Mouse (Mus musculus) lung, adult 2 months (tissue): ENCODE data around the gene Gtpbp2. TPM values are rescaled to one million over a fixed set of nuclear protein-coding genes. Genes with fewer than 3 reads are reported as not detected.

Source experiments
- DNase-seq: peaks from one replicate; pipeline ENCODE4 v3.0.0; 2022
- H3K4me1 ChIP-seq: fragments of 200-500 bp; 2 replicates; pipeline ENCODE4 v1.6.1; 2011; ENCODE audit warnings: low read length; ENCODE audit not compliant: control insufficient read depth, insufficient read depth
- H3K4me3 ChIP-seq: fragments of 200-500 bp; replicated peaks from 2 replicates; pipeline ENCODE3; 2011; ENCODE audit warnings: low read depth, mild to moderate bottlenecking, control low read depth, low read length; ENCODE audit errors: extremely low read depth
- CTCF ChIP-seq: fragments of 200-500 bp; IDR thresholded peaks from 2 replicates; pipeline ENCODE4 v1.5.1; 2011; ENCODE audit warnings: mild to moderate bottlenecking, low read length, control low read depth; ENCODE audit not compliant: insufficient read depth
- POLR2A ChIP-seq: fragments of 200-500 bp; IDR thresholded peaks from 2 replicates; pipeline ENCODE4 v1.6.1; 2011; ENCODE audit warnings: low read depth, mild to moderate bottlenecking, control low read depth, low read length, borderline replicate concordance; ENCODE audit errors: extremely low read depth
- WGBS: fragments of 180-500 bp; shearing (Covaris S2); methylation state at CpG from one replicate; pipeline ENCODE4 v1.1.7; 2018; 5-methylcytosine and 5-hydroxymethylcytosine counted together
- polyA plus RNA-seq: library from polyadenylated mRNA; depleted of rRNA; stranded (reverse); fragments of >200 nt; gene quantifications from 2 replicates; pipeline ENCODE4 v1.2.3, GENCODE M21; 2012

Gtpbp2 gene
- polyA plus RNA-seq, 1 experiment: 161 TPM

DNA sequence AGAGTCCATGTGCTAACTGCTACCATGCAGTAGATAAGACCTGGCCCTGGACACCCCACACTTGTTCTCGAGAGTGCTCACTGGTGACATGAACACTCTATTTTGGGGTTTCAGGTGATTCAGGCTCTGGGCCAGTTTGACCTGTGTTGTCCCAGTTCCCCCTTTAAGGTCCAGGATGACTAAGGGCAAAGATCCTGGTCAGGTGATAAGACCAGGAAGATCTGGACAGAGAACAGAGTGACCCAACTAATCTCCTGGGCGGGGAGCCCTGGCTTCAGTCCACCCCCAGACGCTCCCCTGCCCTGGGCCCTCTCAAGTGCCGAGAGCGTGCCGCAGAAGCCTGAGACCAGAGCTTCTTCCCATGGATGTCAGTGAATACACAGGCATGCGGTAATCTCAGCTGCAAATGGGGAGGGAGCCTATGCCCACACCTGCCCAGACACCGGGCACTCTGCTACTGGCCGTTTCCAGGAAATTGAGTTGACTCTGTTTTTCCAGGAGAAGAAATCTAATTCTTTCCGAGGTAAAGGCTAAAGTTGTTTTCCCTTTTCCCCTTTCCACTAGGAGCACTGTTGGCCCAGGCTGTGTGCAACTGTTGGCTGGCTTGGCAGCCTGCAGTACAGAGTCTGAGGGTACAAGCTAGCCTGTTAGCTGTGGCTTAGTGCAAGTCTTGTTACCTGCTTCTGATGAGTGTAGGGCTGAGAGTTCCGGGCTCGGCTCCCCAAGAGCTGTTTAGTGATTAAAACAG, 36.7 kb upstream of the Gtpbp2 start:
- TF ChIP-seq CTCF (no peak), POLR2A (no peak)
- Histone ChIP-seq H3K4me3 (no peak overlapping the region), H3K4me1 (peaks cover 7% of the 10 kb centered on the region)
- no peak for DNase-seq
- WGBS: 77% methylated on average over 12 of the region's 12 CpGs

DNA sequence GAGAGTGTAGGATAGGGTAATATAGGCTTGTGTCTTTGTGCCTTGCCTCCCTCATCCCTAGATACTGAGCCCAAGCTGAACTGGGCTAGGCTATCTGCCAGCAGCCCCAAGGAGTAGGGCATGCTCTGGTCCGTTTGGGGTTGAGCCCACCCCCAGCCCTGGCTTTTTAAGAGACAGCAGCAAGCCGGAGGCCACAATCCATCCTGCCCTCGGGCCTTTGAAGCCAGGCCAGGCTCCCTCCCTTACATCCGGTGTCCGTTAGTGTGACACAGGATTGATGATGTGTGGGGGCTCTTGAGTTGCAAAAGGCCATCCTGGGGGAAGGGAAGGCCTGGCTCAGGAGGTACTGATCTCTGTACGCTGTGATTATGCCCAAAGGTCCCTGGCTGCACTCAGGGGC, 34.2 kb upstream of the Gtpbp2 start:
- DNase-seq: peak; percentile 37
- Histone ChIP-seq H3K4me3 (no peak overlapping the region), H3K4me1 (peaks cover 16% of the 10 kb centered on the region)
- TF ChIP-seq POLR2A (no peak), CTCF (no peak)
- 44% methylated on average over 6 of the region's 6 CpGs for WGBS

DNA sequence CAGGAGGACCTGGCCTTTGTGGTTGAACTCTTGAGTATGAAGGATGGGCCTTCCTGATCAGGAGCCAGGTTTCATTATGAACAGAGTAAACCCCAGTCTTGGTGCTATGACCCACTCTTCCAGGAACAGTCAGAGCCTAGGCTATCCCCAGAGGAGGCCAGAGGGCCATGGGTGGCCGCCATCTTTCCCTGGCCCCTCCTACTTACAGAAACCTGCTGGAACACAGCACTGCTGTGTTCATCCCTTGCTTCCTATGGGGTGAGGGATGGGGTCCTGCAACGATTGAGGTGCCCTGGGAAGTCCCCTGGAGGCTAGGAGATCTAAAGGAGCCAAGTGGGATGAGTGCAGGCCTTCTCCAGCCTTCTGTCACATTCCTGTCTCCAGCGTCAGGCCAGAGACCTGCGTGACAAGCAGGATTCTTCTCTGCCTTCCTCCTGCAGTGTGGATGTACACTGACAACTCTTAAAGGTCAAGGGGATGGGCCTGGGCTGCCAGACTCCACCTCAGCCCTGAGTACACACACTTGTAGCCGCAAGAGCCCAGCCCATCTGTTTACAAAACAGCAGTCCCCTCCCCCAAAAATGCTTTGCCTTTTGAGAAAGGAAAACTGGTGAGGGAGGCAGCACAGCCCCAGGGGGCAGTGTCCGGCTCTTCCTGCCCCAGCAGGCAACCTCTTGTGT, 32.9 kb upstream of the Gtpbp2 start:
- WGBS: 59% methylated on average over 6 of the region's 6 CpGs
- peaks cover 16% of the 10 kb centered on the region for H3K4me1 ChIP-seq
- H3K4me3 ChIP-seq: no peak overlapping the region
- no peak for DNase-seq
- TF ChIP-seq POLR2A: no peak
- TF ChIP-seq CTCF: no peak

DNA sequence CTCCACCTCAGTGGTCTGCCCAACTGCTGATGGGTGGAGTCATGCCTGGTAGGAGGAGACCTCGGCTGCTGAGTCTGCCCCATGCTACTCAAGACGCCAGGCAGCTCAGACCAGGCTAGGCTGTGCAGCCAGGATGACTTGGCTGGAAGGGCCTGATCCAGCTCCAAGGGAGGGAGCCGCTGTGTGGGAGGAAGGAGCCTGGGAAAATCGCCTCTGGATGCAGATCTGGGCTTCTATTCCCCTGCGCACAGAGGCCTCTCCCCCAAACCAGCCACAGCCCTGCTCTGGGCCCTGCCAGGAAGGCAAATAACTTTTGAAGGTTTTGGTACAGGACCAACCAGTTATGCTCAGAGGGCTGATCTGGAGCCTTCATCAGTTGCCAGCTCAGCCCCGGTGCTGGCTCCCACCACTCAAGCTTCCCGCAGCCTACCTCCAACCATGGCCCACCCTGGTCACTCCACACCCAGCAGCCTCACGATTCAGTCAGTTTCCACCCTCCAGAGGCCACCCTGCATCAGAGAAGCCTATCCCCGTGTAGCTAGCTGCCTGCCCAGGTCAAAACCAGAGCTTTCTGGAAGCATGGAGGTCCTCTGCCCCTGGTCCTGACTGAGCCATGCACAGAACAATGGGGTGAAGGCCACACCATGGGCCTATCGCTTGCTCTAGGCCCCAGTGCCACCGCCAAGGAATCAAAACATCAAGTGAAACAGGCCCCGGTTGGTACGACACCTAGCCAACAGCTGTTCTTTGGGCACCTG, 30.9 kb upstream of the Gtpbp2 start:
- DNase-seq: no peak
- 61% methylated on average over 13 of the region's 13 CpGs for WGBS
- Histone ChIP-seq H3K4me3 (no peak overlapping the region), H3K4me1 (peaks cover 16% of the 10 kb centered on the region)
- TF ChIP-seq CTCF (no peak), POLR2A (no peak)

DNA sequence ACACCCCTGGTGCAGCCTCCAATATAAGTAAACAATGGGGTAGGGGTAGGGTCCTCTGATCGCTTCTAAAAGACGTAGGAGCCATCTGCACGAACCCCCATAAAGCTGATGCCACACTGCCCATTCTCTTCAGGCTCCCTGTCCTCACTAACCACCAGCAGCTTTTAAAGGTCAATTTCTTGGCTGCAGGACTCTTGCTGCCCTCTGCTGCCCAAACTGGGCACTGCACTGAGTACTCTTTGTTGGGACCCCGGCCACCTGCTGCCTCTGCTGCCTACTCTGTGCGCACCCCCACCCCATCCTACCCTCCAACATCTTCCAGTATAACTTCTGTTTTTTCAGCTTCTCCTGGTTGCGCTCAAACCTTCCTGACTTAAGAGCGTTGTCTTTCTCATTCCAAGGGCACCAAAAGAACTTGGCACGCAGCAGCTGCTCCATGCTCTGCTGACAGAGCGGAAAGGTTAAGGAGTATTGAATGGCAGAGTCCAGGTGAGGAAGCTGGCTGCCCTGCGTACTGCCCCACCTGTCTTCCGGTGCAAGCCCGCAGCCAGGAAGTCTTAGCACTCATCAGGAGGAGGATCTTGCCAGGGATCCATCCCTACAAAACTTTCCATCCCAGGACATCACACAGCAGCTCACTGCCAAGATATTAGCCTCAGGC, 28.6 kb upstream of the Gtpbp2 start:
- TF ChIP-seq CTCF (peak; percentile 88), POLR2A (no peak)
- DNase-seq: peak; percentile 78
- Histone ChIP-seq H3K4me1 (peaks cover 11% of the 10 kb centered on the region), H3K4me3 (no peak overlapping the region)
- WGBS: 19% methylated on average over 12 of the region's 12 CpGs

DNA sequence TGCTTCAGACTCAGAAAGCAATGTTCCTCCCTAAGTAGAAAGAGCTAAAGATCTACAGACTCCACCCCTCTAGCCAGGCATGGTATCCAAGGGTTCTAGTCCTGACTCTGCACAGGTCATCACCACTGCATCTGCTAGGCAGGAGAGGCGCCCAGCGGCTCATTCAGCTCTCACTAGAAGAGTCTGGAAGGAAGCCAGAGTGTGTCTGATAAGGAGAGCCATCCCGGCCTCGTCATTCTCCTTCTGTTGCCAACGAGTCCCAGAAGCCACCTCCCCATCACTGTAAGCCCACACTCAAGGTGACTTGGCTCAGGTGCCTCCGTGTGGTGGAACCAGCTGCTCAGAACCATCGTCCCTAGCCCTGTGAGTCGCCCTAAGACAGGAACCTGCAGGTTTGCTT, 28.0 kb upstream of the Gtpbp2 start:
- no peak for DNase-seq
- 54% methylated on average over 8 of the region's 8 CpGs for WGBS
- TF ChIP-seq CTCF (no peak), POLR2A (no peak)
- Histone ChIP-seq H3K4me3 (no peak overlapping the region), H3K4me1 (peaks cover 8% of the 10 kb centered on the region)

DNA sequence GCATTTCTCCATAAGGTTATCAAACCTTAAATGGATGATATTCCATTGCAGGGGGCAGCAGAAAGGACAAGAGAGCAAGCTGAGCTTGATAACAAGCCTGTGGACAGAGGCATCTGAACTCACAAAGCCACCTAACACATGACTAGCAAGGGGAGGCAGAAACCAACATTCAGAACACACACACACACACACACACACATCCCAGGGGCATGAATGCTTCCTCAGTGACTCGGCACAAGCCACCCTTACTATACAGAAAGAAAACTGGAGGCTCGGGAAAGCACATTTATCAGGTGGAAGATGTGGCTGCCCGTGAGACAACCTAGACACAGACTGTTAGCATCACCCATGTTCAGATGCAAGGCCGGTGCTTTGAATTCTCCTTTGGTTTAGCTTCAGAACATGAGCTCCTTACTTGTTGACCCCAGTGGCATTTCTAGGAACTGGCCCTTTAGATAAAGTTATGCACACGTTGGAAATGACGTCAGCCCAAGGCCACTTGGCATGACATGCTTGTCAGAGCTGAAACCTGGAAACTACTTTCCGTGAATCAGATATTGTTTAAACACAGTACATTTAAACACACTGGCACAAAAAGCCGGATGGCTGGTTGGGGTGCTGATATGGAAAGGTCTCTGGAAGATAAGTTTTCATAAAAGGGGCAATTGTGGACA, 22.1 kb upstream of the Gtpbp2 start:
- TF ChIP-seq POLR2A (no peak), CTCF (no peak)
- Histone ChIP-seq H3K4me3 (no peak overlapping the region), H3K4me1 (peaks cover 5% of the 10 kb centered on the region)
- DNase-seq: no peak
- WGBS: 38% methylated on average over 8 of the region's 8 CpGs

DNA sequence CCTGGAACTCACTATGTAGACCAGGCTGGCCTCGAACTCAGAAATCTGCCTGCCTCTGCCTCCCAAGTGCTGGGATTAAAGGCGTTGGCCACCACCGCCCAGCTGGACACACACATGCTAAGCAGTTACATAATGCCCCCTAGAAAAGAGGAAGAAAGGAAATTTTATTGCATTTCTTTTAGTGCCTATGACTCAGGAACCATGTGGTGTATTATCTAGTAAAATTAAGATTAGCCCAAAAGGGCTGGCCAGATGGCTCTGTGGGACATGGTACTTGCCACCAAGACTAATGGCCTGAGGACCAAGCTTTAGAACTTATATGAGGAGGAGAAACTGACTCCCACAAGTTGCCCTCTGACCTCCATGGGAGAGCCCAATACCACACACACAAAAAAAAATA, 21.0 kb upstream of the Gtpbp2 start:
- TF ChIP-seq CTCF (no peak), POLR2A (no peak)
- 82% methylated on average over 3 of the region's 3 CpGs for whole genome bisulfite sequencing
- DNase-seq: no peak
- Histone ChIP-seq H3K4me1 (peaks cover 7% of the 10 kb centered on the region), H3K4me3 (no peak overlapping the region)
